Mouse (Mus musculus) megakaryocyte, embryonic 14.5 days (primary cell): ENCODE data around the gene Ttc34.

ENCODE experiments used
- FLI1 ChIP-seq: IDR thresholded peaks from 2 replicates; pipeline ENCODE4 v1.6.1; 2012; ENCODE audit warnings: low read length, inconsistent platforms, mixed read lengths
- GATA1 ChIP-seq: IDR thresholded peaks from 3 replicates; pipeline ENCODE4 v1.6.1; 2012; ENCODE audit warnings: mixed read lengths, low read length, inconsistent platforms, borderline replicate concordance

- TF ChIP-seq GATA1, result no peak
- TF ChIP-seq FLI1, result no peak
Observed at GRCm38 (mm10) chr4:154802210-154802609, 35.0 kb upstream of the Ttc34 start.
